Mouse (Mus musculus) spleen, postnatal 14 days (tissue): ENCODE results near the gene Snca.
"Not testable (repeated sequence)": the region's sequence is repeated elsewhere in the genome, so short reads cannot be mapped to it uniquely, and the experiment has no call there.

Experiments
- DNase-seq, 2 experiments: peaks; one replicate each; pipeline ENCODE4 v3.0.0; 2021 to 2022; ENCODE audit warnings: low spot score in 2 of 2

Snca gene

GRCm38 (mm10) chr6:60717566-60717965, 112.1 kb downstream of the Snca start:
- DNase-seq: no peak

DNA sequence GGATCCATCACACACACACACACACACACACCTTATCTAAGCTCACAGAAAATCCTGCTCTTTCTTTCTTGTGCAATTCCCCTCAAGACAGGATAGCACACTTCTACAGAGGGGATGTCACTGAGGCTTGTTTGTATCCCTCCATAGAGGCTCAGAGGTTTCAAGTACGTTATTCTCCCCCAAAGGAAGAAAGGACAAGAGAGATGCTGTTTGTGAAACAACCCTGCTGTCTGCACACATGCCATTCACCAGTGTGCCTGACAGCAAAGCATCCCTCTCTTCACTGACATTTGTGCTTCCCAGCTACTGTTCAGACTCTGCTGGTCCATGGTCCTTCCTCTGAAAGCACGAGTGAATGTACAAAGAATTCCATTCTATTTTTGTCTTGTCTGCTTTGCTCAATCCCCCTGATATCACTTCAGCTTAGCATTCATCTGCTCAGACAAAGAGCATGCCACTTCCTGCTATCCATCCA, 119.6 kb downstream of the Snca start:
- DNase-seq: no peak

DNA sequence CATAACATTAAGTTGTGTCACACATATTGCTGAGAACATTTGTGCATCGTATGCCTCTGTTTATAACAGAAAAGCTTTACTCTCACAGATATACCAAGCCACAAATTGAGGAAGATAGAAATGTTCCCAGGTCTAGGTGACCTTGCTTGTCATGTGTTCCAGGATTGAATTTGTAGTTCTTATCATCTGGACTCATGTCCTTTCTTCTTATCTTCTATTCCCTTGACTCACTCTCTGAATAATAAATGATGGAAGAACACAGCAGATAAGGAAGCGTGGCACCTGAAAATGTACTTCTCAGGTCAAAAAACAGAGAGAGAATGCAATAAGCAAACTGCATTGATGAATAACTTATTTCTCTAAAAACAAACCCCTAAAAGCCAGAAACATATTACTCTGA, 131.6 kb downstream of the Snca start:
- DNase-seq: no peak

- not testable (repeated sequence) for DNase-seq
Observed at GRCm38 (mm10) chr6:60687048-60687447, 142.6 kb downstream of the Snca start.

DNA sequence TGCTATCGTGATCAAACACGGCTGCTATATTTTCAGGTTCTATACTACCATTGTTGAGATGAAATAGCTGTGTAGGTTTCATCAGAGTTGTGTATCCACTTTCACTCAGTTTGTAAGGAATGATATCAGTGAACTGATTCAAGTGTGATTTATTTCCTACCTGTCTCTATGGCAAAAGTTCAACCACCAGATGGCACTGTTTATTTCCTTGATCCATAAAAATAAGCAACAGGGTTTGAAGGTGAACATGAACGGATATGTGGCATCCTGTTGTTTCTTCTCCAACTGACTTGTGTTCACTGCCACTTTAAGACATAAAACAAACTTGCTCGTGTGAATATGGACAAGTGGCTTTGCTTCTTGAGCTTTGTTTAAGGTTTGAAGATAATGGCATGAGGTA, 147.4 kb downstream of the Snca start:
- no peak for DNase-seq
